Mouse (Mus musculus) intestine, postnatal 0 days (tissue): Measurements from ENCODE around the gene Cfap61. TPM values are rescaled to one million over a fixed set of nuclear protein-coding genes. Genes with fewer than 3 reads are reported as not detected.

Source experiments
- ATAC-seq: fragments of 200-750 bp; cut with Nextera tagmentation; 2 replicates; pipeline ENCODE4 v1.8.0; 2017; ENCODE audit warnings: mild to moderate bottlenecking, moderate TSS enrichment, moderate library complexity
- H3K27ac ChIP-seq: fragments of 300-500 bp; sonication (generic); 2 replicates; pipeline ENCODE4 v1.5.1; 2014; ENCODE audit warnings: mild to moderate bottlenecking, low read depth, low read length, moderate library complexity
- H3K27me3 ChIP-seq: fragments of 300-500 bp; sonication (generic); replicated peaks from 2 replicates; pipeline ENCODE4 v1.6.1; 2014; ENCODE audit warnings: low read length, mixed read lengths; ENCODE audit not compliant: control insufficient read depth, insufficient read depth
- H3K36me3 ChIP-seq: fragments of 300-500 bp; sonication (generic); 2 replicates; pipeline ENCODE4 v1.6.1; 2014; ENCODE audit warnings: mild to moderate bottlenecking, moderate library complexity; ENCODE audit not compliant: control insufficient read depth, insufficient read depth
- H3K4me1 ChIP-seq: fragments of 300-500 bp; sonication (generic); replicated peaks from 2 replicates; pipeline ENCODE4 v1.6.1; 2014; ENCODE audit warnings: antibody characterized with exemption, low read length, mixed read lengths; ENCODE audit not compliant: control insufficient read depth, insufficient read depth
- H3K4me2 ChIP-seq: fragments of 300-500 bp; sonication (generic); replicated peaks from 2 replicates; pipeline ENCODE4 v1.6.1; 2014; ENCODE audit warnings: low read depth, mild to moderate bottlenecking, moderate library complexity
- H3K4me3 ChIP-seq: fragments of 300-500 bp; sonication (generic); 2 replicates; pipeline ENCODE4 v1.5.1; 2014; ENCODE audit warnings: low read depth, low read length
- H3K9ac ChIP-seq: fragments of 300-500 bp; sonication (generic); 2 replicates; pipeline ENCODE4 v1.6.1; 2014; ENCODE audit warnings: mild to moderate bottlenecking, low read depth, low read length
- H3K9me3 ChIP-seq: fragments of 300-500 bp; sonication (generic); 2 replicates; pipeline ENCODE4 v1.6.1; 2016; ENCODE audit warnings: mixed run types; ENCODE audit not compliant: control insufficient read depth
- CTCF ChIP-seq: sonication (generic); IDR thresholded peaks from 2 replicates; pipeline ENCODE4 v1.5.1; 2016; ENCODE audit warnings: low read depth, mild to moderate bottlenecking, control low read depth, antibody characterized with exemption, moderate library complexity
- WGBS: fragments of 180-500 bp; shearing (Covaris S2); extraction: QIAGEN DNeasy Blood & Tissue Kit; methylation state at CpG from one replicate; pipeline ENCODE4 v1.1.7; 2014; 5-methylcytosine and 5-hydroxymethylcytosine counted together
- polyA plus RNA-seq: library from polyadenylated mRNA; unstranded; fragments of >200 nt; fragmentation: Nextera tagmentation; extraction: Ambion mirVana; gene quantifications from 2 replicates; pipeline ENCODE4 v1.2.1, GENCODE M21; 2015

Gene Cfap61
- polyA plus RNA-seq, 1 experiment from 2014 or later, result 0.08 TPM

- H3K9ac ChIP-seq, result no peak overlapping the region
These were observed 234.9 kb downstream of the Cfap61 start for GRCm38 (mm10) chr2:146169492-146169891.

GRCm38 (mm10) chr2:146172106-146172505 is 237.5 kb downstream of the Cfap61 start:
- no peak overlapping the region for H3K9ac ChIP-seq
- TF ChIP-seq CTCF, result no peak
- H3K4me3 ChIP-seq, result no peak overlapping the region
- H3K9me3 ChIP-seq, result no peaks in the 10 kb centered on the region
- no peaks in the 10 kb centered on the region for H3K27me3 ChIP-seq
- no peak overlapping the region for H3K4me2 ChIP-seq
- H3K36me3 ChIP-seq, result no peaks in the 10 kb centered on the region
- WGBS, result 72% methylated on average over 4 of the region's 4 CpGs
- no peaks in the 10 kb centered on the region for H3K4me1 ChIP-seq
- ATAC-seq, result no peak
- no peak overlapping the region for H3K27ac ChIP-seq

More at GRCm38 (mm10) chr2:146169492-146169891, 234.9 kb downstream of the Cfap61 start:
- no peaks in the 10 kb centered on the region for H3K4me1 ChIP-seq
- no peaks in the 10 kb centered on the region for H3K27me3 ChIP-seq
- TF ChIP-seq CTCF, result no peak
- H3K9me3 ChIP-seq, result no peaks in the 10 kb centered on the region
- H3K36me3 ChIP-seq, result no peaks in the 10 kb centered on the region
- no peak for ATAC-seq
- WGBS, result 78% methylated on average over 7 of the region's 7 CpGs
- H3K4me3 ChIP-seq, result no peak overlapping the region
- H3K4me2 ChIP-seq, result no peak overlapping the region
- no peak overlapping the region for H3K27ac ChIP-seq

GRCm38 (mm10) chr2:146174173-146174572 is 239.6 kb downstream of the Cfap61 start:
- H3K9ac ChIP-seq, result no peak overlapping the region
- no peak for ATAC-seq
- no peak overlapping the region for H3K4me3 ChIP-seq
- 79% methylated on average over 7 of the region's 7 CpGs for WGBS
- no peak for TF ChIP-seq CTCF
- H3K9me3 ChIP-seq, result no peaks in the 10 kb centered on the region
- H3K36me3 ChIP-seq, result no peaks in the 10 kb centered on the region
- no peaks in the 10 kb centered on the region for H3K4me1 ChIP-seq
- H3K27me3 ChIP-seq, result no peaks in the 10 kb centered on the region
- no peak overlapping the region for H3K4me2 ChIP-seq
- no peak overlapping the region for H3K27ac ChIP-seq

GRCm38 (mm10) chr2:146178718-146179117 is 244.1 kb downstream of the Cfap61 start:
- ATAC-seq, result no peak
- no peak overlapping the region for H3K27ac ChIP-seq
- no peaks in the 10 kb centered on the region for H3K36me3 ChIP-seq
- H3K27me3 ChIP-seq, result no peaks in the 10 kb centered on the region
- no peak overlapping the region for H3K9ac ChIP-seq
- no peak overlapping the region for H3K4me2 ChIP-seq
- TF ChIP-seq CTCF, result 0 out of 2 replicates have a peak, but pooled peaks have one; percentile 10
- H3K4me1 ChIP-seq, result no peaks in the 10 kb centered on the region
- H3K9me3 ChIP-seq, result no peaks in the 10 kb centered on the region
- H3K4me3 ChIP-seq, result no peak overlapping the region
- 88% methylated on average over 1 of the region's 1 CpGs for WGBS

GRCm38 (mm10) chr2:146183830-146184793 is 249.5 kb downstream of the Cfap61 start:
- ATAC-seq, result no peak

GRCm38 (mm10) chr2:146196126-146196525 is 261.5 kb downstream of the Cfap61 start:
- Histone ChIP-seq H3K4me3 (no peak overlapping the region), H3K36me3 (no peaks in the 10 kb centered on the region), H3K4me1 (no peaks in the 10 kb centered on the region), H3K9ac (no peak overlapping the region), H3K4me2 (no peak overlapping the region), H3K27ac (no peak overlapping the region), H3K9me3 (no peaks in the 10 kb centered on the region), H3K27me3 (no peaks in the 10 kb centered on the region)
- TF ChIP-seq CTCF, result no peak
- WGBS, result 88% methylated on average over 11 of the region's 11 CpGs
- ATAC-seq, result no peak

More at GRCm38 (mm10) chr2:146183830-146184793, 249.5 kb downstream of the Cfap61 start:
- TF ChIP-seq CTCF, result no peak
- H3K27ac ChIP-seq, result no peak overlapping the region
- H3K4me3 ChIP-seq, result no peak overlapping the region
- no peaks in the 10 kb centered on the region for H3K9me3 ChIP-seq
- no peaks in the 10 kb centered on the region for H3K36me3 ChIP-seq
- H3K4me2 ChIP-seq, result no peak overlapping the region
- no peaks in the 10 kb centered on the region for H3K4me1 ChIP-seq
- no peak overlapping the region for H3K9ac ChIP-seq
- no peaks in the 10 kb centered on the region for H3K27me3 ChIP-seq
- 81% methylated on average over 24 of the region's 24 CpGs for WGBS
